Mouse (Mus musculus) brain, embryonic 14.5 days (tissue): ENCODE measurements around the gene Swsap1. TPM values are rescaled to one million over a fixed set of nuclear protein-coding genes. Genes with fewer than 3 reads are reported as not detected.

Experiments used
- DNase-seq: peaks from one replicate; pipeline ENCODE4 v3.0.0-alpha.2; 2011; ENCODE audit warnings: low read depth
- CTCF ChIP-seq: fragments of 200-500 bp; IDR thresholded peaks from 2 replicates; pipeline ENCODE4 v1.5.1; 2012; ENCODE audit warnings: inconsistent platforms, mild to moderate bottlenecking, moderate library complexity, borderline replicate concordance; ENCODE audit not compliant: insufficient read depth, insufficient read length; ENCODE audit errors: extremely low read depth
- POLR2A ChIP-seq: fragments of 200-500 bp; IDR thresholded peaks from 2 replicates; pipeline ENCODE4 v1.6.1; 2012; ENCODE audit warnings: mild to moderate bottlenecking, inconsistent platforms, borderline replicate concordance; ENCODE audit not compliant: poor library complexity, insufficient read depth, insufficient read length, severe bottlenecking; ENCODE audit errors: extremely low read depth
- polyA plus RNA-seq: library from polyadenylated mRNA; depleted of rRNA; stranded (reverse); fragments of >200 nt; gene quantifications from 2 replicates; pipeline ENCODE4 v1.2.3, GENCODE M21; 2012; rRNA removed

Gene Swsap1
- polyA plus RNA-seq, 1 experiment: 8.7 TPM

- TF ChIP-seq POLR2A (no peak), CTCF (no peak)
- DNase-seq: no peak
Measured at GRCm38 (mm10) chr9:21989230-21990110, 33.9 kb downstream of the Swsap1 start, which contains the start of gene Rgl3. TSS of gene Rgl3 (minus strand) at chr9:21989446.

GRCm38 (mm10) chr9:21992227-21992626 is 36.7 kb downstream of the Swsap1 start:
- no peak for DNase-seq
- no peak for TF ChIP-seq POLR2A
- no peak for TF ChIP-seq CTCF

DNA sequence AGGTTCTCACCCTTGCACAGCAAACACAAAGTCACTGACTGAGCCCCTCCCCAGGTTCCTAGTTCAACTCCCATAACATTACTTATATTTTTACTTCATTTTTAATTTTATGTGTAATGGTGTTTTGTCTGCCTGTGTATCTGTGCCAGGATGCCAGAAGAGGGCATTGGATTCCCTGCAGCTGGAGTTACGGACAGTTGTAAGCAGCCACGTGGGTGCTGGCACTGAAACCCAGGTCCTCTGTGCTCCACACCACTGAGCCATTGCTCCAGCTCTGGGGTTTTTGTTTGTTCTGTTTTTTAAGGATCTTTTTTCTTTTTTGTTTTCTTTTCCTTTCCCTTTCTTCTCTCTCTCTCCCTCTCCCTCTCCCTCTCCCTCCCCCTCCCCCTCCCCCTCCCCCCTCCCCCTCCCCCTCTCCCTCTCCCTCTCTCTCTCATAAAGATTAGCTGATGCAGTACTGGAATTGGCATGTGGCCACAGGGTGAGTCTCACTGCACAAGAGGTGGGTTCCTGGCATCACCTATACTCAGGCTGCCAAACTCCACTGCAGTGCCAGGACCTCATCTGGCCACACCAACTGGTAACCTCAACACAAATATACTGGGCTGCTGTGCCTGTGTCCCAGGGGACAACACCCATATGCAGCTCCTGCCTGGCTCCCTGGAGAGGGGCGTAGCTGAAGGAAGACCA is 40.8 kb downstream of the Swsap1 start:
- DNase-seq: no peak
- TF ChIP-seq CTCF (no peak), POLR2A (no peak)

GRCm38 (mm10) chr9:22000296-22000695 is 44.7 kb downstream of the Swsap1 start:
- TF ChIP-seq CTCF (no peak), POLR2A (no peak)
- DNase-seq: no peak

DNA sequence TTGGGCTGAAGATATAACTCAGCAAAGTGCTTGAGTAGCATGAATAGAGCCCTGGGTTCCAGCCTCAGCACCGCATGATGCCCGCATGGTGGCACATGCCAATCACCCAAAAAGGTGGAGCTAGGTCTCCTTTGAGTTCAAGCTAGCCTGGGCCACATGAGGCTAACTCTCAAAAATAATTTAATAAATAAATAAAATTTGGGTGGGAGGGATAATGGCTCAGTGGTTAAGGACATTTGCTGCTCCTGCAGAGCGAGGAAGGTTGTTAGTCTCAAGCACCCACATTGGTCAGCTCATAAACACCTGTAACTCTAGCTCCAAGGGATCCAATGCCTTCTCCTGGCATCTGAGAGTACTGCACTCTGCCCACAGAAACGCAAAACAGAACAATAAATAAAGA is 46.1 kb downstream of the Swsap1 start:
- TF ChIP-seq POLR2A (no peak), CTCF (no peak)
- DNase-seq: no peak

GRCm38 (mm10) chr9:22002194-22003162 is 46.9 kb downstream of the Swsap1 start, which contains the start of the genes Ccdc151 and Prkcsh:
TSS of gene Ccdc151 (minus strand) at chr9:22002634.
TSS of gene Prkcsh (plus strand) at chr9:22002806.
- DNase-seq: peak; percentile 100
- TF ChIP-seq POLR2A (peak; percentile 48; the same call in 1 of the 2 replicates), CTCF (no peak)

DNA sequence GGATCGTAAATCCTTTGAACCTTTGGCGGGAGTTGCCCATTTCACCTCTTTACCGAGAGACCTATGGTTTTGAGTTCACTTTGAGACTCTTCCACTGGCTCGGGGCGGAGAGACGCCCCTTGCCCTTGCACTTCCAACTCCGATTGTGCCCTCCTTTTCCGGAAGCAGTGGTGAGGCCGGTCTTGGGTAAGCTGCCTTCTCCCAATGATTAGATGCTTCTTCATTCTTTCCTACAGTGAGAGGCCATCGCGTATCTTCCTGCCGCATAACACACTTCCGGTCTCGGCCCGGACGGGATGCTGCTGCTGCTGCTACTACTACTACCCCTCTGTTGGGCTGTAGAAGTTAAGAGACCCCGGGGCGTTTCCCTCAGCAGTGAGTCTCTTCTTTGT is 47.6 kb downstream of the Swsap1 start:
- no peak for DNase-seq
- no peak for TF ChIP-seq CTCF

- DNase-seq: no peak
- no peak for TF ChIP-seq CTCF
- no peak for TF ChIP-seq POLR2A
Measured at GRCm38 (mm10) chr9:22004546-22004945, 49.0 kb downstream of the Swsap1 start.

Other genes with a start within 250 kb of the Swsap1 start
- gene Ldlr, start 232.3 kb upstream of the Swsap1 start, polyA plus RNA-seq: 21.3 and 21.4 TPM in 2 replicates
- gene Spc24, start 195.5 kb upstream of the Swsap1 start, polyA plus RNA-seq: 19.6 and 34.1 TPM in 2 replicates
- 5.9 and 10.8 TPM in 2 replicates for gene Kank2, start 157.0 kb upstream of the Swsap1 start, polyA plus RNA-seq
- gene Angptl8, start 120.2 kb upstream of the Swsap1 start, polyA plus RNA-seq: not detected in 2 replicates
- 53.6 and 59.4 TPM in 2 replicates for gene Dock6, start 103.1 kb upstream of the Swsap1 start, polyA plus RNA-seq
- 23.3 and 34.1 TPM in 2 replicates for gene Rab3d, start 37.6 kb upstream of the Swsap1 start, polyA plus RNA-seq
- 15.7 and 16.1 TPM in 2 replicates for gene Ccdc159, start 28.3 kb upstream of the Swsap1 start, polyA plus RNA-seq
- 28.6 and 46.8 TPM in 2 replicates for gene Tmem205, start 28.2 kb upstream of the Swsap1 start, polyA plus RNA-seq
- 179 and 182 TPM in 2 replicates for gene Plppr2, start 18.7 kb upstream of the Swsap1 start, polyA plus RNA-seq
- 2.1 and 2.3 TPM in 2 replicates for gene Epor, start 7.8 kb downstream of the Swsap1 start, polyA plus RNA-seq
- gene Rgl3, start 33.7 kb downstream of the Swsap1 start, polyA plus RNA-seq: 1.8 and 2.3 TPM in 2 replicates
- 5.2 and 6.7 TPM in 2 replicates for gene Ccdc151, start 46.9 kb downstream of the Swsap1 start, polyA plus RNA-seq
- 121 and 126 TPM in 2 replicates for gene Prkcsh, start 47.1 kb downstream of the Swsap1 start, polyA plus RNA-seq
- gene Elavl3, start 96.3 kb downstream of the Swsap1 start, polyA plus RNA-seq: 203 and 265 TPM in 2 replicates
- not detected in 2 replicates for gene Gm49318, start 115.5 kb downstream of the Swsap1 start, polyA plus RNA-seq
- gene Zfp653, start 115.6 kb downstream of the Swsap1 start, polyA plus RNA-seq: 49.1 and 62.1 TPM in 2 replicates
- gene Ecsit, start 129.7 kb downstream of the Swsap1 start, polyA plus RNA-seq: 51.3 and 57.7 TPM in 2 replicates
- 0.35 and 0.55 TPM in 2 replicates for gene Cnn1, start 143.5 kb downstream of the Swsap1 start, polyA plus RNA-seq
- 138 and 193 TPM in 2 replicates for gene Elof1, start 161.4 kb downstream of the Swsap1 start, polyA plus RNA-seq
- 1.2 and 1.4 TPM in 2 replicates for gene Acp5, start 180.0 kb downstream of the Swsap1 start, polyA plus RNA-seq
- 62.4 and 82.8 TPM in 2 replicates for gene Pigyl, start 201.1 kb downstream of the Swsap1 start, polyA plus RNA-seq
- gene Zfp872, start 232.3 kb downstream of the Swsap1 start, polyA plus RNA-seq: 0.03 and 0.15 TPM in 2 replicates